Mouse (Mus musculus) small intestine, adult 10 weeks (tissue): ENCODE measurements around the gene Ubqln5. TPM values are rescaled to one million over a fixed set of nuclear protein-coding genes. Genes with fewer than 3 reads are reported as not detected.

Experiments
- polyA plus RNA-seq: library from polyadenylated mRNA; stranded (reverse); fragments of 350-450 nt; fragmentation: Illumina TruSeq; extraction: RNeasy Lipid Tissue Mini Kit (QIAGEN cat#74804); gene quantifications from one replicate; pipeline ENCODE4 v1.2.3, GENCODE M21; 2014; ENCODE audit warnings: low replicate concordance

Ubqln5 gene
- not detected for polyA plus RNA-seq

DNA sequence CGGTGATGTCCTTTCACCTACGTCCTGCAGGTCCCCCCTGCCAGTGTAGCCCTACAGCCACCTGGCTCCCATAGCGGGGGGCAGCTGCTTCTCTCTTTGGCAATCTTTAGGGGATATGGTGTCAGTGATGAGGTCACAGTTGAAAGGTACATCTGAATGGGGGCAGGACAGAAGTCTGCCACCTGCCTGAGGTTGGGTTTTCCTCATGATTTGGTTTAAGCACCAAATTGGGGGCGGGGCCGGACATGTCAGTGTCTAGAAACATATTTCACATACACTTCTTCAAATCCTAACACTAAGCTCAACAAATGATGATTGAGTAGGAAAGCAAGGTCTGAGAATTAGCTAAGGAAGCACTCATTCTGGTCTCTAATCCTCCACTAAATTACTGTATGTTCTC, at the start of gene Ubqln5:
Gene Ubqln5, minus strand, starts transcription at position 101 of the 400 bp plus-strand sequence.

DNA sequence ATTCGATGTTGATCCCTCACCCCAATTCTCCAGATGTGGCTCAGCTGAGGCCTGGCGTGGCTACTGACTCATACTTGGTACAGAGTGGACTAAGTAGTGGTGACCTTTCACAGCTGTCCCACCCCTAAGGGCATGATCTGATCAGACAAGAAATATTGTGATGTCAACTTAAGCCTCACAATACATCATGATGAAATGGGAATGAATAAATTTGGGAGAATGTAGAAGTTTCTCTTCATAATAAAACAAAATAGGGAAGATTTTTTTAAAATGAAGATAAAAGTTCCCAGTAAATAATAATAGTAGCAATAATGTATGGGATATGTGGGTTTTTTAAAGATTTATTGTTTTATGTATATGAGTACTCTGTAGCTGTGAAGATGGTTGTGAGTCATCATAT, 20.8 kb upstream of the Ubqln5 start, which contains the start of gene Ubqlnl:
Gene Ubqlnl, minus strand, starts transcription at position 101 of the 400 bp plus-strand sequence.

DNA sequence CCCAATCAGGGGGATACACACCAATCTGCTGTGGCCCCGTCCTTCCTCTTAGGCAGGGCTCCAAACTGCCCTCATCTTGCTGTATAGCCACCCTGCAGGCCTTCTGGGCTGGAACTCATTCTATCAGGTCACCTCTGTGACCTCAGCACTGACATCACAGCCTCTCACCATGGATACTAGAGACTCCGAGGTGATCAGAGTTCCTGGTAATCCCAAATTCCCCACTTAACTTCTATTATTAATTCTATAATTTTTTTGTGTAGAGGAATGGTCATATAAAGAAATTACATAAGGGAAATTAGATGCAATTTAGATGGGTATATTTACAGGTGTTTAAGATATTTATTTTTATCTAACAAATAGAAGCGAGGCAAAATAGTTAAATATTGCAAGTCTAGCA, 13.6 kb upstream of the Ubqln5 start, which contains the start of gene Ubqln3:
Gene Ubqln3, minus strand, starts transcription at position 101 of the 400 bp plus-strand sequence.

GRCm38 (mm10) chr7:104137305-104137704, 7.7 kb upstream of the Ubqln5 start, which contains the start of gene Olfr643:
Gene Olfr643, minus strand, starts transcription at chr7:104137405.

DNA sequence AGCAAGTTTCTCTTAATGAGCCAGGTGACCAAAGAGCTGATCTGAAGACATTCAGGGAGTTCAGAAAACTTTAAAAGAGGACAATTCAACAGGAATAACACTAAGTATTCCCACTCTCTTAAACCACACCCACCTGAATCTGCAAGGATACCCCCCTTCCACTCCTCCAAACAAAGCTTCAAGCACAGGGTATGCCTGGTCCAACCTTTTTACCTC, 25.0 kb downstream of the Ubqln5 start, which contains the start of gene Olfr646:
Gene Olfr646, plus strand, starts transcription at position 117 of the 216 bp plus-strand sequence.

DNA sequence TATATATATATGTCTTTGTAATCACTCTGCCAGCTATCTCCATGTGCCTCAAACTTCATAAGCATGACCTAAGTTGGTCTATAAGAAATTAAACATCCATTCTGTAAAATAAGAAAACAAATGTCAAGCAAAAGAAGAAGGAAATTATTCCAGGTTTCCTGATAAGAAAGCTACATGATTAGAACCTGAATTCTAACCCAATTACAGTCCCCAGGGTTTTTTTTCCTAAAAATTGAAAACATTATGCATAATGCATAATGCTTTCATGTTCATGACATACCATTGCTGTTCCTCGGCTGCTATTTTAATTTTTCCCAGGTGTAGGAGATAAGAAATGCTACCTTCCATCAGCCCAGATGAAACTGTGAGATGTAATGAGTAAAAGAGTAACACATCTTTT, 44.3 kb downstream of the Ubqln5 start, which contains the start of gene Olfr645:
Gene Olfr645, minus strand, starts transcription at position 101 of the 400 bp plus-strand sequence.

Other genes starting within 250 kb of the Ubqln5 start
- gene Olfr66, start 243.6 kb downstream of the Ubqln5 start, polyA plus RNA-seq = not detected
- gene Olfr64, start 235.3 kb downstream of the Ubqln5 start, polyA plus RNA-seq = not detected
- not detected for gene Olfr65, start 226.3 kb downstream of the Ubqln5 start, polyA plus RNA-seq
- gene Olfr631, start 201.0 kb downstream of the Ubqln5 start, polyA plus RNA-seq = not detected
- not detected for gene Olfr632, start 195.5 kb downstream of the Ubqln5 start, polyA plus RNA-seq
- gene Olfr633, start 185.4 kb downstream of the Ubqln5 start, polyA plus RNA-seq = not detected
- not detected for gene Olfr635, start 158.7 kb downstream of the Ubqln5 start, polyA plus RNA-seq
- gene Olfr638, start 131.1 kb downstream of the Ubqln5 start, polyA plus RNA-seq = not detected
- gene Olfr639, start 112.5 kb downstream of the Ubqln5 start, polyA plus RNA-seq = not detected
- not detected for gene Olfr640, start 104.3 kb downstream of the Ubqln5 start, polyA plus RNA-seq
- gene Olfr641, start 94.4 kb downstream of the Ubqln5 start, polyA plus RNA-seq = not detected
- not detected for gene Olfr642, start 77.2 kb downstream of the Ubqln5 start, polyA plus RNA-seq
- gene 4930516K23Rik, start 68.4 kb downstream of the Ubqln5 start, polyA plus RNA-seq = not detected
- gene Olfr644, start 58.0 kb downstream of the Ubqln5 start, polyA plus RNA-seq = not detected
- not detected for gene Olfr645, start 44.4 kb downstream of the Ubqln5 start, polyA plus RNA-seq
- not detected for gene Olfr646, start 25.0 kb downstream of the Ubqln5 start, polyA plus RNA-seq
- not detected for gene Olfr643, start 7.6 kb upstream of the Ubqln5 start, polyA plus RNA-seq
- gene Ubqln3, start 13.5 kb upstream of the Ubqln5 start, polyA plus RNA-seq = not detected
- gene Ubqlnl, start 20.7 kb upstream of the Ubqln5 start, polyA plus RNA-seq = not detected
- not detected for gene Olfm5, start 35.0 kb upstream of the Ubqln5 start, polyA plus RNA-seq
- gene Olfr648, start 53.6 kb upstream of the Ubqln5 start, polyA plus RNA-seq = 0.19 TPM
- gene Olfr649, start 66.2 kb upstream of the Ubqln5 start, polyA plus RNA-seq = not detected
- 2.7 TPM for gene Trim6, start 89.0 kb upstream of the Ubqln5 start, polyA plus RNA-seq
- gene Trim34a, start 114.6 kb upstream of the Ubqln5 start, polyA plus RNA-seq = 39.9 TPM
- 27.1 TPM for gene Trim5, start 158.3 kb upstream of the Ubqln5 start, polyA plus RNA-seq
- 70.7 TPM for gene Trim12a, start 185.6 kb upstream of the Ubqln5 start, polyA plus RNA-seq
- not detected for gene Trim34b, start 199.6 kb upstream of the Ubqln5 start, polyA plus RNA-seq
- 86.4 TPM for gene Trim12c, start 223.5 kb upstream of the Ubqln5 start, polyA plus RNA-seq
- 1.3 TPM for gene Trim30b, start 240.1 kb upstream of the Ubqln5 start, polyA plus RNA-seq